Mouse (Mus musculus): ENCODE data around the gene Zfp933.
"Not testable (repeated sequence)": the region's sequence is repeated elsewhere in the genome, so short reads cannot be mapped to it uniquely, and the experiment has no call there.

GRCm38 (mm10) chr4:147794026-147794665 is 54.0 kb downstream of the Zfp933 start:
- not testable (repeated sequence) for TF ChIP-seq CTCF (IDR thresholded peaks at IDR 0.05; ENCODE audit: control insufficient read depth, insufficient read depth, low read length); POLR2A (IDR thresholded peaks at IDR 0.05; ENCODE audit: borderline replicate concordance, control insufficient read depth, low read depth, low read length)

All from bone marrow, adult 2 months (tissue).